Mouse (Mus musculus) kidney, adult 2 months (tissue): ENCODE measurements around the gene Rreb1.

Experiments
- CTCF ChIP-seq: fragments of 200-500 bp; conservative IDR thresholded peaks from 2 replicates; pipeline ENCODE4 v1.5.1; 2011; ENCODE audit warnings: low read depth, mild to moderate bottlenecking, control low read depth, low read length, moderate library complexity, mixed read lengths; ENCODE audit not compliant: insufficient read depth, insufficient read length
- POLR2A ChIP-seq: fragments of 200-500 bp; IDR thresholded peaks from one replicate; pipeline ENCODE4 v1.6.1; 2011; ENCODE audit warnings: low read depth, low read length, control low read depth

- TF ChIP-seq CTCF (no peak), POLR2A (no peak)
These were observed 195.8 kb downstream of the Rreb1 start for GRCm38 (mm10) chr13:37974036-37974435.
